Mouse (Mus musculus): ENCODE measurements around the gene Foxred2. TPM values are rescaled to one million over a fixed set of nuclear protein-coding genes. Genes with fewer than 3 reads are reported as not detected.

The Foxred2 gene
- total and polyA plus RNA-seq, 3 experiments, result 0.39 to 0.96 (median 0.84) TPM

GRCm38 (mm10) chr15:77920511-77921462 lies 35.7 kb downstream of the Foxred2 start:
- Histone ChIP-seq H3K79me2 (replicated peaks; ENCODE audit: control insufficient read depth, insufficient read depth, low read length) (no peaks in the 10 kb centered on the region), H3K27me3 (ENCODE audit: control insufficient read depth, insufficient read depth, low read length) (no peaks in the 10 kb centered on the region), H3K36me3 (ENCODE audit: control insufficient read depth, insufficient read depth, low read length) (peaks cover 2% of the 10 kb centered on the region; the same call in 1 of the 2 replicates), H3K4me3 (no peak overlapping the region), H3K27ac (peak overlapping the region; percentile 51), H3K9ac (ENCODE audit: low read depth, low read length) (no peak overlapping the region), H3K4me1 (ENCODE audit: control insufficient read depth, insufficient read depth, low read length) (peaks cover 4% of the 10 kb centered on the region)
- DNase-seq, result peak in 1 of 2 experiments; percentile 42
- TF ChIP-seq POLR2A (IDR thresholded peaks at IDR 0.05; ENCODE audit: insufficient read depth, low read depth, low read length) (no peak), EP300 (IDR thresholded peaks at IDR 0.05; ENCODE audit: insufficient read depth, low read depth, low read length) (0 out of 2 replicates have a peak, but pooled peaks have one; percentile 13), CTCF (IDR thresholded peaks at IDR 0.05) (peak; percentile 51)
- 44% methylated on average over 10 of the region's 10 CpGs for WGBS
- intact Hi-C loops (cut with DNase I), result no loop called here

- H3K27me3 ChIP-seq (ENCODE audit: control insufficient read depth, insufficient read depth, low read length), result no peaks in the 10 kb centered on the region
- TF ChIP-seq EP300 (IDR thresholded peaks at IDR 0.05; ENCODE audit: insufficient read depth, low read depth, low read length) (no peak), POLR2A (IDR thresholded peaks at IDR 0.05; ENCODE audit: insufficient read depth, low read depth, low read length) (no peak), CTCF (IDR thresholded peaks at IDR 0.05) (no peak)
- peaks cover 4% of the 10 kb centered on the region for H3K4me1 ChIP-seq (ENCODE audit: control insufficient read depth, insufficient read depth, low read length)
- intact Hi-C loops (cut with DNase I), result loop anchor here (5.0 kb wide), 2 partner anchors 122 to 157 kb away; no protein-coding TSS in a partner anchor
- H3K36me3 ChIP-seq (ENCODE audit: control insufficient read depth, insufficient read depth, low read length), result peaks cover 2% of the 10 kb centered on the region; the same call in 1 of the 2 replicates
- H3K4me3 ChIP-seq, result no peak overlapping the region
- H3K79me2 ChIP-seq (replicated peaks; ENCODE audit: control insufficient read depth, insufficient read depth, low read length), result no peaks in the 10 kb centered on the region
- no peak for DNase-seq
- H3K27ac ChIP-seq, result peak overlapping the region; percentile 48
- H3K9ac ChIP-seq (ENCODE audit: low read depth, low read length), result no peak overlapping the region
- 56% methylated on average over 12 of the region's 12 CpGs for WGBS
Measured at GRCm38 (mm10) chr15:77919441-77919840, 37.1 kb downstream of the Foxred2 start.

- no peaks in the 10 kb centered on the region for H3K79me2 ChIP-seq (replicated peaks; ENCODE audit: control insufficient read depth, insufficient read depth, low read length)
- intact Hi-C loops (cut with DNase I), result loop anchor here (1.0 to 5.0 kb wide), 4 partner anchors 120 to 155 kb away; no protein-coding TSS in a partner anchor
- TF ChIP-seq POLR2A (IDR thresholded peaks at IDR 0.05; ENCODE audit: insufficient read depth, low read depth, low read length) (no peak), CTCF (IDR thresholded peaks at IDR 0.05) (peak; percentile 88), EP300 (IDR thresholded peaks at IDR 0.05; ENCODE audit: insufficient read depth, low read depth, low read length) (peak; percentile 83; the same call in 1 of the 2 replicates)
- peaks cover 2% of the 10 kb centered on the region; the same call in 1 of the 2 replicates for H3K36me3 ChIP-seq (ENCODE audit: control insufficient read depth, insufficient read depth, low read length)
- DNase-seq, result peak; percentile 87 to 91
- peaks cover 12% of the 10 kb centered on the region for H3K4me1 ChIP-seq (ENCODE audit: control insufficient read depth, insufficient read depth, low read length)
- H3K9ac ChIP-seq (ENCODE audit: low read depth, low read length), result no peak overlapping the region
- H3K4me3 ChIP-seq, result no peak overlapping the region
- WGBS, result 27% methylated on average over 8 of the region's 8 CpGs
- no peak overlapping the region for H3K27ac ChIP-seq
- no peaks in the 10 kb centered on the region for H3K27me3 ChIP-seq (ENCODE audit: control insufficient read depth, insufficient read depth, low read length)
Measured at GRCm38 (mm10) chr15:77916851-77917544, 39.5 kb downstream of the Foxred2 start.

GRCm38 (mm10) chr15:77915287-77915686 lies 41.2 kb downstream of the Foxred2 start:
- H3K36me3 ChIP-seq (ENCODE audit: control insufficient read depth, insufficient read depth, low read length), result peaks cover 2% of the 10 kb centered on the region; the same call in 1 of the 2 replicates
- no peak for DNase-seq
- H3K27ac ChIP-seq, result no peak overlapping the region
- no peaks in the 10 kb centered on the region for H3K27me3 ChIP-seq (ENCODE audit: control insufficient read depth, insufficient read depth, low read length)
- peaks cover 22% of the 10 kb centered on the region for H3K4me1 ChIP-seq (ENCODE audit: control insufficient read depth, insufficient read depth, low read length)
- H3K79me2 ChIP-seq (replicated peaks; ENCODE audit: control insufficient read depth, insufficient read depth, low read length), result no peaks in the 10 kb centered on the region
- no peak overlapping the region for H3K9ac ChIP-seq (ENCODE audit: low read depth, low read length)
- TF ChIP-seq EP300 (IDR thresholded peaks at IDR 0.05; ENCODE audit: insufficient read depth, low read depth, low read length), result no peak
- TF ChIP-seq POLR2A (IDR thresholded peaks at IDR 0.05; ENCODE audit: insufficient read depth, low read depth, low read length), result no peak
- no peak for TF ChIP-seq CTCF (IDR thresholded peaks at IDR 0.05)
- intact Hi-C loops (cut with DNase I), result loop anchor here (5.0 kb wide), 2 partner anchors 118 to 153 kb away; no protein-coding TSS in a partner anchor
- H3K4me3 ChIP-seq, result no peak overlapping the region
- 96% methylated on average over 4 of the region's 4 CpGs for WGBS

- Histone ChIP-seq H3K9ac (ENCODE audit: low read depth, low read length) (no peak overlapping the region), H3K4me1 (ENCODE audit: control insufficient read depth, insufficient read depth, low read length) (peaks cover 19% of the 10 kb centered on the region), H3K27me3 (ENCODE audit: control insufficient read depth, insufficient read depth, low read length) (no peaks in the 10 kb centered on the region), H3K79me2 (replicated peaks; ENCODE audit: control insufficient read depth, insufficient read depth, low read length) (no peaks in the 10 kb centered on the region), H3K4me3 (no peak overlapping the region), H3K27ac (no peak overlapping the region), H3K36me3 (ENCODE audit: control insufficient read depth, insufficient read depth, low read length) (no peaks in the 10 kb centered on the region)
- TF ChIP-seq CTCF (IDR thresholded peaks at IDR 0.05) (no peak), POLR2A (IDR thresholded peaks at IDR 0.05; ENCODE audit: insufficient read depth, low read depth, low read length) (no peak), EP300 (IDR thresholded peaks at IDR 0.05; ENCODE audit: insufficient read depth, low read depth, low read length) (no peak)
- intact Hi-C loops (cut with DNase I), result loop anchor here (5.0 kb wide), 2 partner anchors 57 to 77 kb away; no protein-coding TSS in a partner anchor
- WGBS, result 86% methylated on average over 3 of the region's 3 CpGs
- no peak for DNase-seq
Measured at GRCm38 (mm10) chr15:77914507-77914906, 42.0 kb downstream of the Foxred2 start.
